Mouse (Mus musculus) limb, embryonic 15.5 days (tissue): ENCODE data around the gene Olfr384. TPM values are rescaled to one million over a fixed set of nuclear protein-coding genes. Genes with fewer than 3 reads are reported as not detected.
"Not testable (repeated sequence)": the region's sequence is repeated elsewhere in the genome, so short reads cannot be mapped to it uniquely, and the experiment has no call there.

Experiments
- ATAC-seq: fragments of 200-750 bp; cut with Nextera tagmentation; 2 replicates; pipeline ENCODE4 v1.8.0; 2017; ENCODE audit warnings: low read depth, moderate TSS enrichment; ENCODE audit not compliant: insufficient number of reproducible peaks, low FRiP score, low TSS enrichment
- H3K27ac ChIP-seq: fragments of 300-500 bp; sonication (generic); 2 replicates; pipeline ENCODE4 v1.5.1; 2015; ENCODE audit warnings: moderate library complexity, mild to moderate bottlenecking, inconsistent platforms
- H3K27me3 ChIP-seq: fragments of 300-500 bp; sonication (generic); 2 replicates; pipeline ENCODE4 v1.6.1; 2015; ENCODE audit warnings: inconsistent platforms
- H3K36me3 ChIP-seq: fragments of 300-500 bp; sonication (generic); 2 replicates; pipeline ENCODE4 v1.6.1; 2015; ENCODE audit warnings: inconsistent platforms
- H3K4me1 ChIP-seq: fragments of 300-500 bp; sonication (generic); 2 replicates; pipeline ENCODE4 v1.6.1; 2015; ENCODE audit warnings: inconsistent platforms
- H3K4me2 ChIP-seq: fragments of 300-500 bp; sonication (generic); 2 replicates; pipeline ENCODE4 v1.6.1; 2015; ENCODE audit warnings: mild to moderate bottlenecking, inconsistent platforms
- H3K4me3 ChIP-seq: fragments of 300-500 bp; sonication (generic); 2 replicates; pipeline ENCODE4 v1.5.1; 2015; ENCODE audit warnings: mild to moderate bottlenecking, inconsistent platforms
- H3K9ac ChIP-seq: fragments of 300-500 bp; sonication (generic); 2 replicates; pipeline ENCODE4 v1.6.1; 2015; ENCODE audit warnings: inconsistent platforms
- H3K9me3 ChIP-seq: fragments of 300-500 bp; sonication (generic); 2 replicates; pipeline ENCODE4 v1.6.1; 2016; ENCODE audit warnings: inconsistent platforms
- WGBS: fragments of 180-500 bp; shearing (Covaris S2); methylation state at CpG from one replicate; pipeline ENCODE4 v1.1.7; 2015; 5-methylcytosine and 5-hydroxymethylcytosine counted together
- polyA plus RNA-seq: library from polyadenylated mRNA; unstranded; fragments of >200 nt; fragmentation: Nextera tagmentation; extraction: Ambion mirVana; gene quantifications from 2 replicates; pipeline ENCODE4 v1.2.1, GENCODE M21; 2015

Gene Olfr384
- not detected in 2 replicates for polyA plus RNA-seq

GRCm38 (mm10) chr11:73598294-73598693 lies at the start of gene Olfr384:
Gene Olfr384, plus strand, starts transcription at chr11:73598594.
- no peaks in the 10 kb centered on the region for H3K4me1 ChIP-seq
- no peak within 1 kb of the TSS for H3K4me3 ChIP-seq
- no peaks in the 10 kb centered on the region for H3K9me3 ChIP-seq
- H3K27me3 ChIP-seq, result no peaks in the 10 kb centered on the region
- H3K36me3 ChIP-seq, result no peaks in the 10 kb centered on the region
- no peak within 1 kb of the TSS for H3K9ac ChIP-seq
- no peak within 1 kb of the TSS for H3K27ac ChIP-seq
- no peak for ATAC-seq
- H3K4me2 ChIP-seq, result no peak within 1 kb of the TSS

GRCm38 (mm10) chr11:73579871-73580270 lies 18.5 kb upstream of the Olfr384 start:
- Histone ChIP-seq H3K27me3 (no peaks in the 10 kb centered on the region), H3K9ac (no peak overlapping the region), H3K36me3 (no peaks in the 10 kb centered on the region), H3K4me1 (no peaks in the 10 kb centered on the region), H3K9me3 (no peaks in the 10 kb centered on the region), H3K27ac (no peak overlapping the region), H3K4me3 (no peak overlapping the region), H3K4me2 (no peak overlapping the region)
- no peak for ATAC-seq

- H3K4me1 ChIP-seq, H3K9me3 ChIP-seq, H3K9ac ChIP-seq, H3K36me3 ChIP-seq, H3K4me3 ChIP-seq, H3K4me2 ChIP-seq, H3K27me3 ChIP-seq, H3K27ac ChIP-seq, ATAC-seq: not testable (repeated sequence)
- WGBS, result 81% methylated on average over 1 of the region's 1 CpGs
Observed at GRCm38 (mm10) chr11:73583188-73583587, 15.2 kb upstream of the Olfr384 start.

- no peaks in the 10 kb centered on the region for H3K36me3 ChIP-seq
- no peak within 1 kb of the TSS for H3K4me3 ChIP-seq
- no peak within 1 kb of the TSS for H3K4me2 ChIP-seq
- H3K4me1 ChIP-seq, result no peaks in the 10 kb centered on the region
- H3K27me3 ChIP-seq, result no peaks in the 10 kb centered on the region
- no peaks in the 10 kb centered on the region for H3K9me3 ChIP-seq
- ATAC-seq, result no peak
- H3K27ac ChIP-seq, result no peak within 1 kb of the TSS
- H3K9ac ChIP-seq, result no peak within 1 kb of the TSS
Observed at GRCm38 (mm10) chr11:73592908-73593307, 5.5 kb upstream of the Olfr384 start, which contains the start of gene Olfr385. Gene Olfr385, minus strand, starts transcription at chr11:73593008.

Other genes with a start within 250 kb of the Olfr384 start
- gene Olfr20, start 247.8 kb upstream of the Olfr384 start, polyA plus RNA-seq, result not detected in 2 replicates
- not detected in 2 replicates for gene Olfr376, start 227.3 kb upstream of the Olfr384 start, polyA plus RNA-seq
- not detected in 2 replicates for gene Olfr1, start 199.0 kb upstream of the Olfr384 start, polyA plus RNA-seq
- not detected in 2 replicates for gene Olfr378, start 170.1 kb upstream of the Olfr384 start, polyA plus RNA-seq
- not detected in 2 replicates for gene Olfr380, start 141.1 kb upstream of the Olfr384 start, polyA plus RNA-seq
- gene Olfr381, start 107.0 kb upstream of the Olfr384 start, polyA plus RNA-seq, result not detected in 2 replicates
- not detected in 2 replicates for gene Olfr382, start 81.4 kb upstream of the Olfr384 start, polyA plus RNA-seq
- gene Olfr385, start 5.6 kb upstream of the Olfr384 start, polyA plus RNA-seq, result not detected in 2 replicates
- not detected in 2 replicates for gene Zfp735, start 90.2 kb downstream of the Olfr384 start, polyA plus RNA-seq
- not detected in 2 replicates for gene Olfr389, start 182.1 kb downstream of the Olfr384 start, polyA plus RNA-seq
- gene Olfr390, start 184.4 kb downstream of the Olfr384 start, polyA plus RNA-seq, result not detected in 2 replicates
- not detected in 2 replicates for gene Olfr391-ps, start 204.5 kb downstream of the Olfr384 start, polyA plus RNA-seq
- gene Olfr392, start 218.5 kb downstream of the Olfr384 start, polyA plus RNA-seq, result not detected in 2 replicates